Mouse (Mus musculus) adrenal gland, adult 18-20 months (tissue): ENCODE results near the gene Lmnb2. TPM values are rescaled to one million over a fixed set of nuclear protein-coding genes. Genes with fewer than 3 reads are reported as not detected.
A peak's percentile ranks its signal among the peaks of the same experiment; 100 is the strongest.

Source experiments
- DNase-seq, 2 experiments: peaks; one replicate each; pipeline ENCODE4 v3.0.0; 2021 to 2022; ENCODE audit warnings: low spot score in 2 of 2
- total RNA-seq, 2 experiments: library from RNA; stranded (reverse); gene quantifications; 1 replicate in 1 of 2; 2 replicates in 1 of 2; pipeline ENCODE4 v1.2.3; 2021

Lmnb2 gene
- total RNA-seq, 2 experiments from 2014 or later, result 14.1 to 15.2 TPM

- no peak for DNase-seq
These were observed 29.8 kb upstream of the Lmnb2 start for GRCm38 (mm10) chr10:80947802-80948201.

- no peak for DNase-seq
These were observed 28.8 kb upstream of the Lmnb2 start for GRCm38 (mm10) chr10:80946684-80947437.

- DNase-seq, result no peak
These were observed 26.2 kb upstream of the Lmnb2 start for GRCm38 (mm10) chr10:80944231-80944630.

GRCm38 (mm10) chr10:80943701-80944100 lies 25.7 kb upstream of the Lmnb2 start:
- DNase-seq, result no peak

- no peak for DNase-seq
These were observed 24.9 kb upstream of the Lmnb2 start for GRCm38 (mm10) chr10:80942919-80943318.

GRCm38 (mm10) chr10:80940988-80941347 lies 22.9 kb upstream of the Lmnb2 start:
- DNase-seq, result no peak

GRCm38 (mm10) chr10:80940320-80940987 lies 22.4 kb upstream of the Lmnb2 start:
- DNase-seq, result no peak

GRCm38 (mm10) chr10:80939671-80940070 lies 21.6 kb upstream of the Lmnb2 start:
- DNase-seq, result peak; percentile 83 to 85

GRCm38 (mm10) chr10:80938831-80939550 lies 20.9 kb upstream of the Lmnb2 start:
- no peak for DNase-seq

- DNase-seq, result no peak
These were observed 19.6 kb upstream of the Lmnb2 start for GRCm38 (mm10) chr10:80937646-80938045.

- DNase-seq, result no peak
These were observed 18.7 kb upstream of the Lmnb2 start for GRCm38 (mm10) chr10:80936810-80937164.

GRCm38 (mm10) chr10:80936135-80936809 lies 18.2 kb upstream of the Lmnb2 start:
- DNase-seq, result peak; percentile 57 to 69

- no peak for DNase-seq
These were observed 17.7 kb upstream of the Lmnb2 start for GRCm38 (mm10) chr10:80935698-80936097.

- DNase-seq, result no peak
These were observed 17.2 kb upstream of the Lmnb2 start for GRCm38 (mm10) chr10:80935241-80935640.

GRCm38 (mm10) chr10:80934136-80934985 lies 16.3 kb upstream of the Lmnb2 start:
- DNase-seq, result no peak

GRCm38 (mm10) chr10:80933421-80933979 lies 15.5 kb upstream of the Lmnb2 start:
- DNase-seq, result no peak

GRCm38 (mm10) chr10:80932700-80933420 lies 14.8 kb upstream of the Lmnb2 start:
- DNase-seq, result no peak

- DNase-seq, result no peak
These were observed 14.2 kb upstream of the Lmnb2 start for GRCm38 (mm10) chr10:80932206-80932605.

- no peak for DNase-seq
These were observed 13.7 kb upstream of the Lmnb2 start for GRCm38 (mm10) chr10:80931695-80932094.
